In genomic region chr3:79683529-79683928, GRCm38 (mm10) we compare ENCODE assay signal across 26 mouse cellular contexts. TPM values are rescaled to one million over a fixed set of nuclear protein-coding genes. Genes with fewer than 3 reads are reported as not detected.
"Had no signal": no experiment of that assay in that cellular context is flagged by ENCODE, and none has a peak within 500 bp of the region (broad histone marks: within the 10 kb centered on the region; RNA-seq: fewer than 3 reads in every experiment).

No protein-coding gene starts in this region.

- ATAC-seq: liver, embryonic 12.5 days; midbrain, embryonic 13.5 days; midbrain, embryonic 16.5 days had no signal

- H3K27me3 ChIP-seq: limb, embryonic 13.5 days; liver, embryonic 12.5 days; liver, embryonic 15.5 days; lung, embryonic 15.5 days; midbrain, embryonic 13.5 days; neural tube, embryonic 13.5 days; stomach, embryonic 15.5 days had no signal

- DNase-seq: kidney, postnatal 25 days; layer of hippocampus, adult 9-11 months; liver; lung, adult 18-20 months; lung, postnatal 10 days; lung, postnatal 36 days; retina, postnatal 1 day; right cerebral cortex, postnatal 25 days; spleen, adult 18-20 months; thymus, postnatal 25 days had no signal

- H3K4me2 ChIP-seq: limb, embryonic 13.5 days; liver, embryonic 12.5 days; liver, embryonic 15.5 days; lung, embryonic 15.5 days; midbrain, embryonic 13.5 days; neural tube, embryonic 13.5 days; stomach, embryonic 15.5 days had no signal

- H3K36me3 ChIP-seq: limb, embryonic 10.5 days; limb, embryonic 13.5 days; liver, embryonic 12.5 days; liver, embryonic 15.5 days; lung, embryonic 15.5 days; midbrain, embryonic 10.5 days; midbrain, embryonic 13.5 days; neural tube, embryonic 13.5 days; stomach, embryonic 15.5 days had no signal

- H3K27ac ChIP-seq: kidney, postnatal 0 days; layer of hippocampus, adult 2 months; limb, embryonic 10.5 days; limb, embryonic 13.5 days; liver, embryonic 12.5 days; liver, embryonic 15.5 days; midbrain, embryonic 10.5 days; midbrain, embryonic 13.5 days; neural tube, embryonic 13.5 days; stomach, embryonic 15.5 days had no signal

- H3K9me3 ChIP-seq: limb, embryonic 10.5 days; limb, embryonic 13.5 days; lung, embryonic 15.5 days; midbrain, embryonic 13.5 days; neural tube, embryonic 13.5 days; stomach, embryonic 15.5 days had no signal

- H3K4me3 ChIP-seq: layer of hippocampus, adult 2 months; limb, embryonic 10.5 days; limb, embryonic 13.5 days; liver, embryonic 12.5 days; liver, embryonic 15.5 days; lung, embryonic 15.5 days; megakaryocyte, embryonic 14.5 days; midbrain, embryonic 10.5 days; midbrain, embryonic 13.5 days; myocyte; neural tube, embryonic 13.5 days; stomach, embryonic 15.5 days had no signal

- H3K9ac ChIP-seq: limb, embryonic 13.5 days; liver, embryonic 12.5 days; liver, embryonic 15.5 days; lung, embryonic 15.5 days; midbrain, embryonic 13.5 days; neural tube, embryonic 13.5 days; stomach, embryonic 15.5 days had no signal

- H3K4me1 ChIP-seq: limb, embryonic 13.5 days; liver, embryonic 15.5 days; megakaryocyte, embryonic 14.5 days; stomach, embryonic 15.5 days had no signal

RNA-seq across cellular contexts. Expression of gene Rxfp1, which starts 54.2 kb away (rescaled TPM):
- total RNA-seq: monocyte, adult 5-6 weeks; neutrophil, adult 5-6 weeks had no signal
- polyA plus RNA-seq: kidney, postnatal 0 days; liver, embryonic 15.5 days; midbrain, embryonic 10.5 days; midbrain, embryonic 13.5 days; myocyte; neural tube, embryonic 13.5 days; stomach, embryonic 15.5 days had no signal

RNA-seq across cellular contexts. Expression of gene 4930579G24Rik, which starts 54.6 kb away (rescaled TPM):
- total RNA-seq: monocyte, adult 5-6 weeks had no signal
